Mouse (Mus musculus): ENCODE results near the gene Foxp1.

DNA sequence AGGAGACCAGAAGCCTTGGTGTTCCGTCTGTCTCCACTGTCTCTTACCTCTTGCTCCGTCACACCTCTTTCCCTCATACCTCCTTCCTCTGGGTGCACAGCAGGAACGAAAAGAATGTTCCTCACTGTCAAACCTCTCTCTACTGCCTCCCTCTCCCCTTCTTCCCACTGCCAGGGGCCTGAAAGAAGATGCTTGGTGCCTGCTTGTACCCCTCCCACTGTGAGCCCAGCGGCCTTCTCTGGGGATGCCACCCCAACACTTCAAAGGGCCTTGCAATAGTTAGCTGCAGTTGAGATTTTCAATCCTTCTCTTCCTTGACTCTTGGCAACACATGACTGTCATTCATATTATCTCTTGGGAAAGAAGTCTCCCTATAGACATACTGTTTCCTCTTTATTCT lies 339.7 kb downstream of the Foxp1 start:
- TF ChIP-seq CTCF (IDR thresholded peaks at IDR 0.05; ENCODE audit: borderline replicate concordance, extremely low read depth, insufficient read depth, insufficient read length) (no peak), POLR2A (IDR thresholded peaks at IDR 0.05; ENCODE audit: borderline replicate concordance, extremely low read depth, insufficient read depth, insufficient read length, poor library complexity, severe bottlenecking) (no peak)

Data from brain, embryonic 14.5 days (tissue).